In the genomic region with DNA sequence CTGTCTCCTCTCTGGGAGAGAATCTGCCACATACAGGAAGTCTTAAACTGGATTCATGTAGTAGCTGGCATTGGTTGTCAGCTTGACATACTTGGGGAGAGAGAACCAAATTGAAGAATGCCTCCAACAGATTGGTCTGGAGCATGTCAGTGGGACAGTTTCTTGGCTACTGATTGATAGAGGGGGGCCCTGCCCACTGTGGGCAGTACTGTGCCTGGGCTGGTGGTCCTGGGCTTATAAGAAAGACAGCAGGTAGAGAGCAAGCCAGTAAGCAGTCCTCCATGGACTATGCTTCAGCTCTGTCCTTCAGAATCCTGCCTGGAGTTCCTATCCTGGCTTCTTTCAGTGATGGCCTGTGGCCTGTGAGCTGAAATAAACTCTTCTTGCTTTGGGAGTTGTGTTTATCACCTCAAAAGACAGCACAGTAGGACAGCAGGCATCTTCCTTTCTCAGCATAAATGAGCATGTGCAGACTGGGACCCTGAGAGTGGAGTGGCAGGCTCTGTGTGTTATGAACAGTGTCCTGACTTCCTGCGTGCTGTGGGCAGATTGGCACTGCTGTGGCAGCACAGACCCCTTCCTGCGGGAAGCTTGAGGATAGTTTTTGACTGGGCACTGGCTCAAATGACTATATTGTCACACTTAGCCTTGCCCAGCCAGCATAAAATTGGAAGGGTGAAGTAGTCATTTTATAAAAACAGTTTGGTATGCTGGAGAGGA, we compare ENCODE assay signal across 14 mouse cellular contexts.
DNase-seq lines count a peak whose midpoint lies in the region; ATAC-seq and TF ChIP-seq lines count a peak whose summit lies in the region.
"Had no signal": no experiment of that assay in that cellular context is flagged by ENCODE, and none has a peak within 500 bp of the region (broad histone marks: within the 10 kb centered on the region; RNA-seq: fewer than 3 reads in every experiment).

No protein-coding gene starts in this region.

- DNase-seq in gastrocnemius, adult 18-20 months (ENCODE audit: low spot score): peak; percentile 8
- no peak for DNase-seq in gastrocnemius, postnatal 36 days
- DNase-seq in layer of hippocampus, adult 2 months (ENCODE audit: low spot score in 2 of 2): no peak
- no peak for DNase-seq in layer of hippocampus, adult 9-11 months
- peak; percentile 32 to 56 for DNase-seq in heart, postnatal 10 days
- no peak for DNase-seq in spleen, postnatal 14 days (ENCODE audit: low spot score in 2 of 2)
- DNase-seq in layer of hippocampus, postnatal 14 days (ENCODE audit: low spot score in 2 of 2): no peak

- peak; percentile 57 for ATAC-seq in common myeloid progenitor, adult 5-6 weeks (replicated peaks; ENCODE audit: low read depth, poor library complexity, severe bottlenecking)
- ATAC-seq: activated CD4-positive, CD25-positive, alpha-beta regulatory T cell, adult 4 months; CD4-positive, CD25-positive, alpha-beta regulatory T cell, adult 4 months had no signal

- peak overlapping the region; percentile 67 for H3K27ac ChIP-seq in layer of hippocampus, adult 2 months
- H3K27ac ChIP-seq: hindbrain, embryonic 14.5 days; limb, embryonic 10.5 days; liver, embryonic 15.5 days had no signal

- no peak for TF ChIP-seq CTCF in layer of hippocampus, adult 2 months (conservative IDR thresholded peaks at IDR 0.05)

- intact Hi-C loops in gastrocnemius, postnatal 36 days (cut with DNase I): no loop called here
- intact Hi-C loops in heart, postnatal 10 days (cut with DNase I): no loop called here

- no peak overlapping the region for H3K4me3 ChIP-seq in layer of hippocampus, adult 2 months
- H3K4me3 ChIP-seq: limb, embryonic 10.5 days; liver, embryonic 15.5 days; megakaryocyte, embryonic 14.5 days had no signal

Comparison
In these comparisons a context has a peak if more than half of its experiments do, and no peak if none do; other contexts are left out.
1. DNase-seq: peak in gastrocnemius, adult 18-20 months (single experiment) and heart, postnatal 10 days (2 of 2); none in gastrocnemius, postnatal 36 days (0 of 2), layer of hippocampus, adult 2 months (0 of 2), layer of hippocampus, adult 9-11 months (single experiment), spleen, postnatal 14 days (0 of 2) and layer of hippocampus, postnatal 14 days (0 of 2).